ENCODE assay signal across 13 mouse cellular contexts in genomic region chr10:20203502-20203901, GRCm38 (mm10).
"Had no signal": no experiment of that assay in that cellular context is flagged by ENCODE, and none has a peak within 500 bp of the region (broad histone marks: within the 10 kb centered on the region; RNA-seq: fewer than 3 reads in every experiment).

No protein-coding gene starts in this region.

- ATAC-seq: midbrain, embryonic 15.5 days had no signal

- H3K9me3 ChIP-seq: limb, embryonic 12.5 days; megakaryocyte, embryonic 14.5 days; midbrain, embryonic 15.5 days; neural tube, embryonic 13.5 days had no signal

- H3K9ac ChIP-seq: limb, embryonic 12.5 days; liver, embryonic 14.5 days; lung, embryonic 14.5 days; midbrain, embryonic 15.5 days; neural tube, embryonic 13.5 days had no signal

- H3K4me3 ChIP-seq: limb, embryonic 12.5 days; megakaryocyte, embryonic 14.5 days; midbrain, embryonic 15.5 days; neural tube, embryonic 13.5 days had no signal

- DNase-seq: kidney, adult 18-20 months; kidney, postnatal 25 days; liver; lung, embryonic 14.5 days; lung, postnatal 14 days; thymus, postnatal 36 days had no signal

- H3K27ac ChIP-seq: limb, embryonic 12.5 days; liver, embryonic 14.5 days; macrophage; midbrain, embryonic 15.5 days; neural tube, embryonic 13.5 days had no signal

- H3K36me3 ChIP-seq: limb, embryonic 12.5 days; midbrain, embryonic 15.5 days; neural tube, embryonic 13.5 days had no signal

- H3K27me3 ChIP-seq: limb, embryonic 12.5 days; neural tube, embryonic 13.5 days had no signal

- H3K4me1 ChIP-seq: limb, embryonic 12.5 days had no signal

- H3K4me2 ChIP-seq: limb, embryonic 12.5 days; lung, embryonic 14.5 days; midbrain, embryonic 11.5 days; midbrain, embryonic 15.5 days; neural tube, embryonic 13.5 days had no signal
